Mouse (Mus musculus) fibroblast of lung, adult 2 months (primary cell): Measurements from ENCODE around the gene Kmt5c.
A peak's percentile ranks its signal among the peaks of the same experiment; 100 is the strongest.
"Not testable (repeated sequence)": the region's sequence is repeated elsewhere in the genome, so short reads cannot be mapped to it uniquely, and the experiment has no call there.

Source experiments
- DNase-seq: peaks from one replicate; pipeline ENCODE4 v3.0.0-alpha.2; 2011; ENCODE audit warnings: low read depth

Kmt5c gene

DNA sequence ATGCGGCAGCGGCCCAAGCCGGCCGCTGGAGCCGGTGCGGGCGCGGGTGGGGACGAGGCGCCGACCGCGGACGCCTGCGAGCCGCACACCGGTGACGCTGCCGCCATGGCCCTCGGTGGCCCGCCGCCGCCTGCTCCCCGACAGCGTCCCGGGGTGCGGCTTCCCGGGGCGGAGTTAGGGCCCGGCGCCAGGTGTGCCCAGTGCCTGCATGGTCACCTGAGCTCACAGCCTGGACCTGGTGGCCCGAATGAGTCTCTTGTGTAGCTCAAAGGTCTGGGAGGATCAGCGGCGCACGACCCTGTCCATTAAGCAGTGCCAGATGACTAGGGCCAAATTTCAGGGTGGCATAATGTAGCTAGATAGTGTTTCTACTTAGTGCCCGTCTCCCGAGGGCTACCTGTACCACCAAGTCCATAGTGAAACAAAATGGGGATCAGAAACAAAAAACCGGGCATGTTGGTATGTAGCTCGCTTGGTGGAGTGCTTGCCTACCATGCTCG lies 49.6 kb downstream of the Kmt5c start, which contains the start of gene Tmem238:
Gene Tmem238 (minus strand): TSS at position 221 of the 500 bp plus-strand sequence.
- no peak for DNase-seq

DNA sequence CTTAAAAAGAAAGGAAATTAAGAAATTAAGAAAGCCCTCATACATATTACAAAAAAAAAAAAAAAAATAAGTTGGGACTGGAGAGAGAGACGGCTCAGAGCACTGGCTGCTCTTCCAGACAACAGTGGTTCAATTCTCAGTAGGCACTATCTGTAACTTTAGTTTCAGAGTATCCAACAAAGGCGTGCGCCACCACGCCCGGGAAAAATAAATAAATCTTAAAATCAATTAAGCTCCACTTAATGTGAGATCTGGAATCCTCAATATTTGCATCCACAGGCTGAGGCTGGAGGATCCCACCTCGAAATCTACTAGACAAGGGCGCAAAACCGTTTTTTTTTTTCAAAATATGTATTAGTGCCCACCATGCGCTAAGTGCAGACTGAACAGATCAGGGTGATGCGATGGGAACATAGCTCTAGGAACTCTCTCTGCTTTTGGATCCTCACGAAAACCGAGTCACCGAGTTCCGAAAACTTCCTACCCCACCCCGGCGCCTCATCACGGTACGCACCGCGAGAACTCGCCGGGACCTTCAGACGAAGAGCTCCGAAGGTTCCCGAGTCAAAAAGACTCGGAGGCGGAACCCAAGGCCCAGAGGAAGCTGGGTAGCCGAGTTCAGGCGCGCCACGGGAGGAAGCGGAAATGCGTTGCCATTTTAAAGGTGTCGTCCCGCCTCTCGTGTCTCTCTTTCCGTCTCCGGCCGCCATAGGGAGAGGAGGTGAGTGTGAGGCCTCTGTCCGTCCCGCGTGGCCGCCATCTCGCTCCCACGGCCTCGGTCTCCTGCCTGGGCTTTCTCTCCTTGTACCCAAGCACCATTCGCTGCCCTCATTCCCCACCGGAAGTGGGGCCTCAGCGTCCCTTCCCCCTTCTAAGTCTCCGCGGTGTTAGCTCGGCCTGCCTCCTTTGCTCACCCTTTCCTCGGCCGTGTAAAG lies 52.6 kb downstream of the Kmt5c start, which contains the start of gene Rpl28:
Gene Rpl28 (plus strand): TSS at position 597 of the 935 bp plus-strand sequence.
- peak; percentile 93 for DNase-seq

DNA sequence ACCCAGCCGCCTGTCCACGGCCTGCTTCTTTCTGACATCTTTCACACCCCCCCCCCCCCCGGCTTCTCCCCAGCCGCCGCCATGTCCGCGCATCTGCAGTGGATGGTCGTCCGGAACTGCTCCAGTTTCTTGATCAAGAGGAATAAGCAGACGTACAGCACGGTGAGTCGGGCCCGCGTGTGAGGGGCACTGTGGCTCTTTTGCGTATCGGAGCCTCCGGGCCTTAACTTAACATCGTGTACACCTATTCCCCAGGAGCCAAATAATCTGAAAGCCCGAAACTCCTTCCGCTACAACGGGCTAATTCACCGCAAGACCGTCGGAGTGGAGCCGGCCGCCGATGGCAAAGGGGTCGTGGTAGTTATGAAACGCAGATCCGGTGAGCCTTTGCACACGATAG lies 53.3 kb downstream of the Kmt5c start:
- not testable (repeated sequence) for DNase-seq

DNA sequence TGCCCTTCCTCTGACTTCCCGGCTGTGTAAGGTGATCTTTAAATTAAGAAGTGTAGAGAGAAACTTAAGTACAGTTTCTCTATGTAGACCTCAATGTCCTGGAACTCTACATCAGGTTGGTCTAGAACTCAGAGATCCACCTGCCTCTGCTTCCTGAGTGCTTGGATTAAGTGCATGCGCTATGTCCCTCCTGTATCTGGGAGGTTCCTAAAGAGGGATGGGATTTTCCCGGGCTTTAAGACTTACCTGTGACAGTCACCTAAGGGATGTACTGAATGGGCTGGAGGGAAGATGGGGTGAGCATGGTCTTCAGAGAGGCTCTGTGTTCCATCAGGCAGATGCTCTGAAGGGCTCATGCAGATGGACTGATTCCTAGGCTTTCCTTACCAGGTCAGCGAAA lies 53.8 kb downstream of the Kmt5c start:
- DNase-seq, result no peak

DNA sequence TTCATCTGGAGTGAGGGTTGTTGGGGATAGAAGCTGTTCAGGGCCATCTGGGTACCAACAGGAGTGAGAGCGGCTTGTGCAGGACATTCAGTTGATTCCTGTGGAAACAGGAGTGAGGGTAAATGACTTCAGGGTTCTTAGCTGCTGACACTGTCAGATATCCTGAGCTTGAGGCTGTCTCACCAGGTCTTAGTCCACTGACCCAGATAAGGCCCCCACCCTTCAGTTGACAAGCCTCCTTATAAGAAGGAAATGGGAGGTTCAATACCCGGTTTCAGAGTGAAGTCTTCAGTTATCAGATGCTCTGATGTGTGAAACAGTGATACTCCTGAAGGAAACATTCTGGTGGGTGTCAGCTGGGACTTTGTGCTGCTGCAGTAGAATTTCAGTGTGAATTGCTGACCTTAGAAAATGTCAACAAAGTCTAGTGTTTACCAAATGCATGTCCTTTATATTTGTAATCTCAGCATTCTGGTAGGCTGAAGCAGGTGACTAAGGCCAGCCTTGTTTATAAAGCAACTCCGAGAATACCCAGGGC lies 54.8 kb downstream of the Kmt5c start:
- no peak for DNase-seq

DNA sequence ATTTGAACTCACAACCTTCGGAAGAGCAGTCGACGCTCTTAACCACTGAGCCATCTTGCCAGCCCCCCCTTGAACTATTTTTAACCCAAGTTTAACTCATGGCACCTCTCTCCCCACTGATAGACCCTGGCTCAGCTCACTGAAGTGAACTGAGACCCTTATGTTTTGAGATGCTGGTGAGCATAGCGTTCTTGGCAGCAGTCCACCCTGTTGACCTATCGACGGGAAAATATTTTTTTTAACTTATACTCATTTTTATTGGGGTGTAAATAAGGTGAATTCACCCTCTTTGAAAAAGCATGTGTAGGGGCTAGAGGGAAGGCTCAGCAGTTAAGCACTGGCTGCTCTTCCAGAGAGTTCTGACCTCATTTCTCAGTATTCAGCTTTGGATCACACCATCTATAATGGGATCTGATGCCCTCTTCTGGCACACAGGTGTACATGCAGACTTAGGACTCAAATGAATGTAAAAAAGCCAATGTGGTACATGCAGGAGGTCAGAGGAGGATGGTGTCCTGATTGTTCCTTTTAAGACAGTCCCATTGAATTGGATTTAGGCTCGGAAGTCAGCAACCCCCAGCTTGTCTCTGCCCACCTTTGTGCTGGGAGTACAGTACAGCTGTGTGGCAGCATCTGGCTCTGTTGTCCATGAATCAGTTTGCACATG lies 56.0 kb downstream of the Kmt5c start:
- no peak for DNase-seq
